Mouse (Mus musculus) heart, embryonic 12.5 days (tissue): ENCODE results near the gene Eefsec. TPM values are rescaled to one million over a fixed set of nuclear protein-coding genes. Genes with fewer than 3 reads are reported as not detected.
A peak's percentile ranks its signal among the peaks of the same experiment; 100 is the strongest.

ENCODE experiments used
- ATAC-seq: fragments of 200-750 bp; cut with Nextera tagmentation; 2 replicates; pipeline ENCODE4 v1.8.0; 2017; ENCODE audit warnings: moderate TSS enrichment, moderate library complexity; ENCODE audit not compliant: insufficient number of reproducible peaks, low FRiP score
- H3K27ac ChIP-seq: fragments of 300-500 bp; sonication (generic); 2 replicates; pipeline ENCODE4 v1.5.1; 2016; ENCODE audit warnings: mild to moderate bottlenecking, moderate library complexity; ENCODE audit not compliant: poor library complexity, severe bottlenecking
- H3K27me3 ChIP-seq: fragments of 300-500 bp; sonication (generic); replicated peaks from 2 replicates; pipeline ENCODE4 v1.6.1; 2016; ENCODE audit warnings: mild to moderate bottlenecking, moderate library complexity
- H3K36me3 ChIP-seq: fragments of 300-500 bp; sonication (generic); 2 replicates; pipeline ENCODE4 v1.6.1; 2016; ENCODE audit warnings: mild to moderate bottlenecking, moderate library complexity
- H3K4me1 ChIP-seq: fragments of 300-500 bp; sonication (generic); replicated peaks from 2 replicates; pipeline ENCODE4 v1.6.1; 2016; ENCODE audit warnings: mild to moderate bottlenecking
- H3K4me2 ChIP-seq: fragments of 300-500 bp; sonication (generic); 2 replicates; pipeline ENCODE4 v1.6.1; 2016; ENCODE audit warnings: mild to moderate bottlenecking, moderate library complexity
- H3K4me3 ChIP-seq: fragments of 300-500 bp; sonication (generic); 2 replicates; pipeline ENCODE4 v1.5.1; 2016; ENCODE audit warnings: mild to moderate bottlenecking
- H3K9ac ChIP-seq: fragments of 300-500 bp; sonication (generic); 2 replicates; pipeline ENCODE4 v1.6.1; 2016; ENCODE audit warnings: mild to moderate bottlenecking, moderate library complexity
- H3K9me3 ChIP-seq: fragments of 300-500 bp; sonication (generic); replicated peaks from 2 replicates; pipeline ENCODE4 v1.6.1; 2016; ENCODE audit warnings: mild to moderate bottlenecking, moderate library complexity
- WGBS: fragments of 180-500 bp; shearing (Covaris S2); methylation state at CpG from one replicate; pipeline ENCODE4 v1.1.7; 2016; 5-methylcytosine and 5-hydroxymethylcytosine counted together
- polyA plus RNA-seq: library from polyadenylated mRNA; unstranded; fragments of >200 nt; fragmentation: Nextera tagmentation; extraction: Ambion mirVana; gene quantifications from 2 replicates; pipeline ENCODE4 v1.2.1, GENCODE M21; 2016

The Eefsec gene
- polyA plus RNA-seq, 1 experiment from 2014 or later = 18.5 TPM

DNA sequence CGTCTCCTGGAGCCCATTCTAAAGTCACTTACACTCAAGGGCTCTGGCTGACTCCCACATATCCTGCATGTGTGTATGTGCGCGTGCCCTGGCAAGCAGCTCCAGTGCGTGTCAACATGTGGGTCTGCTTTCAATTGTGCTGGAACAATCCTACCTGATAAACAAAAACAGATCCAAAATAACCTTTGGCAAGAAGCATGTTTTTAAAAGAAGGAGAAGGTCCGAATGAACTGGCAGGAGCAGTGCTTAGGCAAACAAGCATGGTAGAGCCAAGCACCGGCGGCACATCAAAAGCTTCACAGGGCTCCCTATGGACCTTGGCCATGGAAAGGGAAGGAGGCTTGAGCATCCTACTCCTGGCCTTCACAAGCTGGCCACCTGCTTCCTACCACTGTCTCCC, 105.6 kb downstream of the Eefsec start:
- H3K4me3 ChIP-seq = no peak overlapping the region
- H3K9me3 ChIP-seq = no peaks in the 10 kb centered on the region
- peaks cover 32% of the 10 kb centered on the region for H3K4me1 ChIP-seq
- 84% methylated on average over 7 of the region's 7 CpGs for WGBS
- H3K4me2 ChIP-seq = no peak overlapping the region
- no peaks in the 10 kb centered on the region for H3K27me3 ChIP-seq
- no peak for ATAC-seq
- H3K9ac ChIP-seq = no peak overlapping the region
- H3K36me3 ChIP-seq = no peaks in the 10 kb centered on the region
- H3K27ac ChIP-seq = no peak overlapping the region

DNA sequence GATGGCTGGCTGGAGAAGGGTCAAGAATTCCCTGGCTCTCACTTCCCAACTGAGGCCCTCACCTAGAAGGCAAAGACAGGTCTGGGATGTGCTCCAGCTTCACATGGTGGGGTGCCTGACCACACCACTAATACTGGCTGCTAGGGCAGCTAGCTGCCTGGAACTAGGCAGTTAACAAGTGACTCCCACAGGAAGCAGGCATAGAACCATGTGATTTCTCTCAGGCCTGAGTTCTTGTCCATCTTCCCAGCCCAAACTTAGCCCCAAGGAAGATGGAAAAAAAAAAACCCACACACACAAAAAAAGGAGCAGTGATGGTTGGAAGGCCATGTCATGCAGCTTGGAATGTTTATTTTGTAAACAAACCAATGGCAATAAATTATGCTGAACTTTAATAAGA, 117.0 kb downstream of the Eefsec start:
- H3K9me3 ChIP-seq = 0 out of 2 replicates have a peak, but pooled peaks cover 5% of the 10 kb centered on the region
- H3K9ac ChIP-seq = no peak overlapping the region
- no peaks in the 10 kb centered on the region for H3K27me3 ChIP-seq
- H3K4me1 ChIP-seq = peaks cover 25% of the 10 kb centered on the region
- no peak overlapping the region for H3K27ac ChIP-seq
- no peak for ATAC-seq
- no peak overlapping the region for H3K4me2 ChIP-seq
- 0 out of 2 replicates have a peak, but pooled peaks cover 7% of the 10 kb centered on the region for H3K36me3 ChIP-seq
- H3K4me3 ChIP-seq = no peak overlapping the region

- 0 out of 2 replicates have a peak, but pooled peaks cover 3% of the 10 kb centered on the region for H3K36me3 ChIP-seq
- no peak overlapping the region for H3K27ac ChIP-seq
- H3K9ac ChIP-seq = no peak overlapping the region
- no peak overlapping the region for H3K4me3 ChIP-seq
- peaks cover 41% of the 10 kb centered on the region for H3K4me1 ChIP-seq
- H3K4me2 ChIP-seq = no peak overlapping the region
- ATAC-seq = peak; percentile 43; the same call in 1 of the 2 replicates
- H3K9me3 ChIP-seq = no peaks in the 10 kb centered on the region
- 30% methylated on average over 7 of the region's 7 CpGs for WGBS
- H3K27me3 ChIP-seq = no peaks in the 10 kb centered on the region
Observed at GRCm38 (mm10) chr6:88321879-88322278, 124.5 kb downstream of the Eefsec start.

DNA sequence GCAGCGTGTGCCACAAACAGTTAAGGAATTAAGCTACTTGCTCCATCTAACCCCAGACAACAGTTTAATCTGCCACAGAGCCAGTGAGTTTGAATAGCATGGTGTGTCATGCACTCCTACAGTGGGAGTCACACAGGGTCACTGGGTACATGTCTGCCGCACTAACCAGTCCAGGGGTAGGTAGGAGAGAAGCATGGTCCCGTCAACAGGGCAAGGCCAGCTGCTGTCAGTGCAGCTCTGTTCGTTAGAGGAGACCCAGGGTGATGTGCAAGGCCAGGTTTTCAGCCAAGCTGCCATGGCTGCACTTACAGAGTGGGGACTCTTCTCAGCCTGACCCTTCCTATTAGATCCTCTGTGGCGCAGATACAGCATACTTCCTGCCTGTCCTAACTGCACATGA, 125.1 kb downstream of the Eefsec start:
- no peak for ATAC-seq
- WGBS = 75% methylated on average over 5 of the region's 5 CpGs
- Histone ChIP-seq H3K9ac (no peak overlapping the region; the same call in 1 of the 2 replicates), H3K9me3 (no peaks in the 10 kb centered on the region), H3K36me3 (0 out of 2 replicates have a peak, but pooled peaks cover 3% of the 10 kb centered on the region), H3K4me2 (no peak overlapping the region), H3K4me3 (no peak overlapping the region), H3K4me1 (peaks cover 40% of the 10 kb centered on the region), H3K27me3 (no peaks in the 10 kb centered on the region), H3K27ac (no peak overlapping the region)

DNA sequence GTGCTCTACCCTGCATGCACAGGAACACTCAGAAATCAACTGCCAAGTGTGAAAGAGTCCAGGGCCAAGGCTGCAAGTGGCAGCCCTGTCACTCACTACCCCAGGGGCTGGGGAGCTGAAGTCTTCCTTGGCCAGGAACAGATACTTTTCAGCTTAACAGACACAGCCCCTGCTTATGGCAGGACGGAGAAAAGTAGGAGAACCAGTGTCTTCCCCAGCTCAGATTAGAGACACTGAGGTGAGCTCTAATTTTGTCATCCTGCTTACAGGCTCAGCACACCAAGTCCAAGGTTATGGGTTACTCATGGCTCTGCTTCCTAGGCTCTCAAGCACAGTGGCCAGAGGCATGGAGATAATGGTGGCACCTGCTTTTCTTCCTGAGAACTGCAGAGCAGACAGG, 126.6 kb downstream of the Eefsec start:
- H3K36me3 ChIP-seq = no peaks in the 10 kb centered on the region
- H3K27me3 ChIP-seq = no peaks in the 10 kb centered on the region
- no peak overlapping the region for H3K4me2 ChIP-seq
- no peak overlapping the region; the same call in 1 of the 2 replicates for H3K27ac ChIP-seq
- no peak overlapping the region for H3K4me3 ChIP-seq
- no peak for ATAC-seq
- 43% methylated on average over 1 of the region's 1 CpGs for WGBS
- peaks cover 34% of the 10 kb centered on the region for H3K4me1 ChIP-seq
- no peaks in the 10 kb centered on the region for H3K9me3 ChIP-seq
- H3K9ac ChIP-seq = no peak overlapping the region

DNA sequence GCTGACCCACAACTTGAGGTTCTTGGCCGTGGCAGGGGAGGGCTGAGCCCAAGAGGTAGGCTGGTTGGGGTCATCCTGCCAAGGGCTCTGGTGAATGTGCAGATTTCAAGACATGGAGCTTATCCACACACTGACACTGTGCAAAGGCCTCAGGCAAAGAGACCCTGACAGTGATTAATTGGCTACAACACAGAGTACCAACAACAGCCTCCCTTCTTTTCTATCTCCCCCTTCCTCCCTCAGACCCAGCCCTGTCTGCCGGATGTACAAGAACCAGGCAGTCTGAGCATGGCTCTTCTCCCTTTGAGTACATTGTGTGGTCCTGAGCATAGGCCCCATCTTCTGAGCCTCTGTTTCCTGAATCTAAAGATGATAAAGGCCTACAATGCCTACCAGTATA, 131.0 kb downstream of the Eefsec start:
- Histone ChIP-seq H3K27me3 (no peaks in the 10 kb centered on the region), H3K4me1 (peaks cover 17% of the 10 kb centered on the region), H3K36me3 (no peaks in the 10 kb centered on the region), H3K4me2 (no peak overlapping the region), H3K9ac (no peak overlapping the region), H3K4me3 (no peak overlapping the region), H3K9me3 (no peaks in the 10 kb centered on the region), H3K27ac (no peak overlapping the region)
- no peak for ATAC-seq
- 51% methylated on average over 2 of the region's 2 CpGs for WGBS

GRCm38 (mm10) chr6:88313937-88314336, 132.4 kb downstream of the Eefsec start:
- Histone ChIP-seq H3K27me3 (no peaks in the 10 kb centered on the region), H3K9me3 (no peaks in the 10 kb centered on the region), H3K36me3 (no peaks in the 10 kb centered on the region), H3K4me1 (peaks cover 4% of the 10 kb centered on the region; the same call in 1 of the 2 replicates), H3K4me2 (no peak overlapping the region), H3K27ac (no peak overlapping the region), H3K9ac (no peak overlapping the region), H3K4me3 (no peak overlapping the region)
- no peak for ATAC-seq
- 80% methylated on average over 9 of the region's 9 CpGs for WGBS

- H3K27me3 ChIP-seq = no peaks in the 10 kb centered on the region
- H3K9ac ChIP-seq = no peak overlapping the region
- H3K36me3 ChIP-seq = no peaks in the 10 kb centered on the region
- WGBS = 86% methylated on average over 10 of the region's 10 CpGs
- no peaks in the 10 kb centered on the region for H3K9me3 ChIP-seq
- H3K4me2 ChIP-seq = no peak overlapping the region
- no peaks in the 10 kb centered on the region for H3K4me1 ChIP-seq
- no peak overlapping the region for H3K4me3 ChIP-seq
- no peak overlapping the region for H3K27ac ChIP-seq
- no peak for ATAC-seq
Observed at GRCm38 (mm10) chr6:88311593-88311992, 134.7 kb downstream of the Eefsec start.

- H3K4me1 ChIP-seq = peaks cover 8% of the 10 kb centered on the region
- no peak overlapping the region for H3K27ac ChIP-seq
- H3K36me3 ChIP-seq = no peaks in the 10 kb centered on the region
- H3K4me3 ChIP-seq = no peak overlapping the region
- no peaks in the 10 kb centered on the region for H3K27me3 ChIP-seq
- no peak for ATAC-seq
- no peak overlapping the region for H3K4me2 ChIP-seq
- 83% methylated on average over 4 of the region's 4 CpGs for WGBS
- H3K9me3 ChIP-seq = no peaks in the 10 kb centered on the region
- H3K9ac ChIP-seq = no peak overlapping the region
Observed at GRCm38 (mm10) chr6:88306100-88306746, 140.1 kb downstream of the Eefsec start.

DNA sequence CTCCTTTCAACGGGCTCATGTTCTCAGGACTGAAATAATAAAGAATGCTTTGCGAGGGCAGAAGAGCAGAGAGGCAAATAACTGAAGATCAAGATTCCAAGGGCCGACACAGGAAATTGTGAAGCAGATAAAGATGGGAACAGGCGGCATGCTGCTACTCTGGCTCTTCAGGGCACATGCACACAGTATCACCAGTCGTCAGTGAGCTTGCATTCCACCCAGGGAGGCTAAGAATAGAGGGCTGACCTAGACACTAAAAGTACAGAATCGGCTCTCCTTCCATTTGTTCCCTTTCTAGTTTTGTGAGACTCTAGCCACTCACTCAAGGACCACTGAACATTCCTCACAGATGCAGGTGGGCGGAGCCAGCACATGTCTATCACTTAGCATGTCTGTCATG, 145.1 kb downstream of the Eefsec start:
- Histone ChIP-seq H3K9me3 (no peaks in the 10 kb centered on the region), H3K4me2 (peak overlapping the region; percentile 25), H3K36me3 (peaks cover 6% of the 10 kb centered on the region), H3K4me1 (peaks cover 21% of the 10 kb centered on the region), H3K27ac (no peak overlapping the region), H3K9ac (no peak overlapping the region), H3K4me3 (no peak overlapping the region), H3K27me3 (no peaks in the 10 kb centered on the region)
- WGBS = 17% methylated on average over 7 of the region's 7 CpGs
- 0 out of 2 replicates have a peak, but pooled peaks have one; percentile 36 for ATAC-seq

- no peak overlapping the region for H3K4me2 ChIP-seq
- H3K27ac ChIP-seq = no peak overlapping the region
- peaks cover 21% of the 10 kb centered on the region for H3K4me1 ChIP-seq
- H3K9ac ChIP-seq = no peak overlapping the region
- no peak overlapping the region for H3K4me3 ChIP-seq
- no peaks in the 10 kb centered on the region for H3K27me3 ChIP-seq
- H3K9me3 ChIP-seq = no peaks in the 10 kb centered on the region
- ATAC-seq = no peak
- 63% methylated on average over 2 of the region's 2 CpGs for WGBS
- peaks cover 6% of the 10 kb centered on the region for H3K36me3 ChIP-seq
Observed at GRCm38 (mm10) chr6:88299491-88299890, 146.8 kb downstream of the Eefsec start.
